Mouse (Mus musculus) midbrain, embryonic 15.5 days (tissue): Measurements from ENCODE around the gene Cdca5. TPM values are rescaled to one million over a fixed set of nuclear protein-coding genes. Genes with fewer than 3 reads are reported as not detected.
A peak's percentile ranks its signal among the peaks of the same experiment; 100 is the strongest.

Experiments used
- ATAC-seq: fragments of 200-750 bp; cut with Nextera tagmentation; replicated peaks from 2 replicates; pipeline ENCODE4 v1.8.0; 2017; ENCODE audit warnings: moderate TSS enrichment
- H3K27ac ChIP-seq: fragments of 300-500 bp; sonication (generic); 2 replicates; pipeline ENCODE4 v1.5.1; 2015; ENCODE audit warnings: mild to moderate bottlenecking, inconsistent platforms
- H3K27me3 ChIP-seq: fragments of 300-500 bp; sonication (generic); replicated peaks from 2 replicates; pipeline ENCODE4 v1.6.1; 2015; ENCODE audit warnings: inconsistent platforms
- H3K36me3 ChIP-seq: fragments of 300-500 bp; sonication (generic); replicated peaks from 2 replicates; pipeline ENCODE4 v1.6.1; 2015; ENCODE audit warnings: inconsistent platforms
- H3K4me1 ChIP-seq: fragments of 300-500 bp; sonication (generic); 2 replicates; pipeline ENCODE4 v1.6.1; 2015; ENCODE audit warnings: inconsistent platforms
- H3K4me2 ChIP-seq: fragments of 300-500 bp; sonication (generic); 2 replicates; pipeline ENCODE4 v1.6.1; 2015; ENCODE audit warnings: inconsistent platforms, mild to moderate bottlenecking, moderate library complexity
- H3K4me3 ChIP-seq: fragments of 300-500 bp; sonication (generic); 2 replicates; pipeline ENCODE4 v1.5.1; 2015; ENCODE audit warnings: mild to moderate bottlenecking, inconsistent platforms
- H3K9ac ChIP-seq: fragments of 300-500 bp; sonication (generic); 2 replicates; pipeline ENCODE4 v1.6.1; 2015; ENCODE audit warnings: mild to moderate bottlenecking, inconsistent platforms
- H3K9me3 ChIP-seq: fragments of 300-500 bp; sonication (generic); 2 replicates; pipeline ENCODE4 v1.6.1; 2016; ENCODE audit warnings: inconsistent platforms
- WGBS: fragments of 180-500 bp; shearing (Covaris S2); methylation state at CpG from one replicate; pipeline ENCODE4 v1.1.7; 2015; ENCODE audit warnings: mixed read lengths; 5-methylcytosine and 5-hydroxymethylcytosine counted together
- polyA plus RNA-seq: library from polyadenylated mRNA; unstranded; fragments of >200 nt; fragmentation: Nextera tagmentation; extraction: Ambion mirVana; gene quantifications from 2 replicates; pipeline ENCODE4 v1.2.1, GENCODE M21; 2015

Cdca5 gene
- polyA plus RNA-seq, 1 experiment from 2014 or later: 5.1 TPM

DNA sequence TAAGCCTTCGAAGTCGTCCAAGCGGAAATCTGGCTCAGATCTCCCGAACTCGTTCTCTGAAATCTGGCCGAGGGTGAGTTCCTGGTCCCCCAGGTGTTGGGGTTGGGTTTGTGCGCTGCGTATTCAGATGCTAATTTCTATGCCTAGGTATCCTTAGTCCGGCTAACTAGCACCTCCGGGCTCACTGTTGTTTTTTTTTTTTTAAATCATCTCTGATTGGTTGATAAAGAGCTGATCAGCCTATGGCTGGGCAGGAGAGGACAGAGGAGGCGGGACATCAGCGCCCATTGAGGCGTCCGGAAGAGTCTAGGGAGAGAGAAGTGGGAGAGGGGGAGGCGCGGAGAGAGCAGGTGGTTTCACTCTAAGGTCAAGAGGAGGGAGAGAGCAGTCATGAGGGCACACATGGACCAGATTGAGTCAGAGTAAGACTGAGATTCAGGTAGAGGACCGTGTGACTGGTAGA is 665 bp downstream of the Cdca5 start:
- Histone ChIP-seq H3K9ac (no peak overlapping the region), H3K27ac (no peak overlapping the region), H3K4me1 (peaks cover 25% of the 10 kb centered on the region), H3K27me3 (no peaks in the 10 kb centered on the region), H3K36me3 (peaks cover 11% of the 10 kb centered on the region; the same call in 1 of the 2 replicates), H3K4me3 (peak overlapping the region; percentile 77), H3K9me3 (no peaks in the 10 kb centered on the region), H3K4me2 (peak overlapping the region; percentile 92)
- ATAC-seq: peak; percentile 57
- WGBS: under 1% methylated on average over 17 of the region's 17 CpGs

DNA sequence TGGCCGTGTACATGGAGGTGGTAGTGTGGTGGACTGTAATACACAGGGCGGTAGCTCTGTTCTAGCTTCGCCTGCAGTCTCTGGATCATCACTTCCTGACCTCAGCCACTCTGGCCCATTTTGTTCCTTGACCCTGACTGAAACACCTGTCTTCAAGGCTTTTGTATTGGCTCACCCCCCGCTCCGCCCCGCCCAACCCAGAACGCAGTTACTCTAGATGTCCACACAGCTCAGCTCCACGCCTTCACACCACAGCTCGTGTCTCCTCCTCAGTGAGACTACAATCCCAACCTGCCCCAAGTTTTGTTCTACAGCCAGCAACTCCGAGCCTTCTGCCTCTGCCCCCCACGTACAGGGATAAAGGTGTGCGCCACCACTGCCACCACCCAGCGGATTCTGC is 4.1 kb downstream of the Cdca5 start:
- Histone ChIP-seq H3K9me3 (no peaks in the 10 kb centered on the region), H3K4me2 (no peak overlapping the region), H3K4me3 (no peak overlapping the region), H3K27ac (no peak overlapping the region), H3K4me1 (peaks cover 15% of the 10 kb centered on the region), H3K36me3 (no peaks in the 10 kb centered on the region), H3K9ac (no peak overlapping the region), H3K27me3 (no peaks in the 10 kb centered on the region)
- no peak for ATAC-seq
- 94% methylated on average over 13 of the region's 13 CpGs for WGBS

DNA sequence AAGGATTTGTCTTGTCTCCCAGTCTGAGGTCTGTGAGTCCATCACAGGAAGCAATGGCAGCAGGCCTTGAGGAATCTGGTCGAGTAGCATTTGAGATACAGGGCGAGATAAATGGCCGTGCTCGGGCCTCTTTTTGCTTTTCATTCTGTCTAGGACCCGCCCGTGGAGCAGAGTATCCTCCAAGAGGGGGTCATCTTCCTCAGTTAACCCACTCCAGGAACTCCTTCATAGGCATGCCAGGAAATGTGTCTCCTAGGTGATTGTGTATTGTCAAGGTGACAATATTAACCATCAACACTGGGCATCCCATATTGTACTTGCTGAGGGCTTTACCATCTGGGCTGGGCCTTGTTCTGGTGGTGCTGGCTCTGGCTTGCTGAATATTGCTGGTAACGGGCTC is 9.3 kb downstream of the Cdca5 start, which contains the start of gene AC131692.1:
AC131692.1 (plus strand) TSS at position 301 of the 400 bp plus-strand sequence.
- no peaks in the 10 kb centered on the region for H3K27me3 ChIP-seq
- H3K36me3 ChIP-seq: no peaks in the 10 kb centered on the region
- no peaks in the 10 kb centered on the region for H3K9me3 ChIP-seq
- H3K9ac ChIP-seq: no peak within 1 kb of the TSS
- H3K27ac ChIP-seq: no peak within 1 kb of the TSS
- H3K4me2 ChIP-seq: no peak within 1 kb of the TSS
- ATAC-seq: no peak
- no peaks in the 10 kb centered on the region for H3K4me1 ChIP-seq
- no peak within 1 kb of the TSS for H3K4me3 ChIP-seq
- 90% methylated on average over 7 of the region's 7 CpGs for WGBS

DNA sequence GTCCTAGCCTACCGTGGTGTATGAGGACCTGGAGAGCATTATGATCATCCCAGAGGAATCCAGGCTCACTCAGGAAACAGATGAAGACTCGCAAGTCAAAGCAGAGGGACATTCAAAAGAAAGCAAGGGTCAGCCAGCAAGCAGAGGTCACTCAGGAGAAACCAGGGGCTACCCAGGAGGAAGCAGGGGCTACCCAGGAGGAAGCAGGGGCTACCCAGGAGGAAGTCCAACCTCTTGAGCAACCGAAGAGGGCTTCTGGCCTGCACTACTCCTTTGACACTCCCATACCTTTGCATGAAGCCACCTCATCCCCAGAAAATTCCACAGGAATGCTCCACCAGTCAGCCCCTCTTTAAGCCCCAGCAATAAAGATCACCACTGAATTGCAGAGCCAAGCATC is 13.1 kb downstream of the Cdca5 start:
- H3K9me3 ChIP-seq: no peaks in the 10 kb centered on the region
- H3K36me3 ChIP-seq: no peaks in the 10 kb centered on the region
- H3K27me3 ChIP-seq: no peaks in the 10 kb centered on the region
- H3K4me1 ChIP-seq: no peaks in the 10 kb centered on the region
- WGBS: 86% methylated on average over 3 of the region's 3 CpGs
- ATAC-seq: no peak
- H3K4me3 ChIP-seq: no peak overlapping the region
- no peak overlapping the region for H3K4me2 ChIP-seq
- H3K9ac ChIP-seq: no peak overlapping the region
- no peak overlapping the region for H3K27ac ChIP-seq

DNA sequence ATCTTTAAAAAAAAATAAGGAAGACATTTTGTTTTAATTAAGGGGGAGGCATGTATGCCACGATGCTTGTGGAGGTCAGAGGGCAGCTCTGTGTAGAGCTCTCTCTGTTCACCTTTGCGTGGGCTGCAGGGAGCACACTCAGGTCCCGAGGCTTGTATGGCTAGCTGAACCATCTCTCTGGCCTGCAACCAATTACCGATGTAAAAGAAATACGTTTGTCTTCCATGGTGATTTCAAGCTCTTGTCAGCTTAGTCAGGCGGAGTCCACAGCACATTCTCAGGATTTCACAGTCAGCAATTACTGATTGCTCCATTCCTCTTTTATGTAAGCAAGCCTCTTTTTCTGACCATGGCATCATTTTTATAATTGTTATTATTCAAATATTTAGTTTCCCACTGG is 16.4 kb downstream of the Cdca5 start:
- H3K27me3 ChIP-seq: no peaks in the 10 kb centered on the region
- no peak overlapping the region for H3K27ac ChIP-seq
- no peak overlapping the region for H3K9ac ChIP-seq
- H3K4me2 ChIP-seq: no peak overlapping the region
- no peak overlapping the region for H3K4me3 ChIP-seq
- no peaks in the 10 kb centered on the region for H3K4me1 ChIP-seq
- no peaks in the 10 kb centered on the region for H3K36me3 ChIP-seq
- no peaks in the 10 kb centered on the region for H3K9me3 ChIP-seq
- ATAC-seq: no peak
- WGBS: 79% methylated on average over 6 of the region's 6 CpGs

DNA sequence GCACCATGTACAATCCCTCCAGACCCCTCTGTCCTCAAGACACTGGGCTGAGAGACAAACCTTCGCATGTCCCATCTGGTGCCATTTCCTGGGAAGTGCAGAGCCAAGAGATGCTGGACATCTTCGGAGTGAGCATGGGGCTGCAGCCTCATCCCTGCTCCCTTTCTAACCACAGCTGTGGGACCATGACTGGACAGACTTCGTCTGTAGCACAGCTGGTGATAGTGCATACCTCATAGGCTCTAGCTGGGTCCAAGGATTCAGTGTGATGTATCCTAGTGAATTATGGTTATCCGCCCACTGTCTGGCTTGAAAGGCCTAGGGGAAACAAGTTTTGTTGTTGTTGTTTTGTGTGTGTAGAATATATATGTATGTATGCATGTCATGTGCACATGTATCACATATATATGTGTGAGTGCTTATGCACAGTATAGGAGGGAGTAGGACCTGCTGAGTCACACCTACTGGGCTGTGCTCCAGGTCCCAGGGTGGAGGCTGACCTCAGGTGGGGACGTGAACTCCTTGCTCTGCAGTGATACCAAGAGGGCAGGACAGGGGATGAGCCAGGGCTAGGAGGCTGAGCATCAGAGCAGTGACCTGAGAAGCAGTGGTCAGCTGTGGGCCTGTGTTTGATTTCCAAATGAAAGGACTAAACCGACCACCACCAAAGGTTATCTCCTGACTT is 17.5 kb downstream of the Cdca5 start:
- Histone ChIP-seq H3K4me1 (no peaks in the 10 kb centered on the region), H3K27me3 (no peaks in the 10 kb centered on the region), H3K4me2 (no peak overlapping the region), H3K9me3 (no peaks in the 10 kb centered on the region), H3K4me3 (no peak overlapping the region), H3K9ac (no peak overlapping the region), H3K27ac (no peak overlapping the region), H3K36me3 (no peaks in the 10 kb centered on the region)
- no peak for ATAC-seq
- 78% methylated on average over 6 of the region's 6 CpGs for WGBS

DNA sequence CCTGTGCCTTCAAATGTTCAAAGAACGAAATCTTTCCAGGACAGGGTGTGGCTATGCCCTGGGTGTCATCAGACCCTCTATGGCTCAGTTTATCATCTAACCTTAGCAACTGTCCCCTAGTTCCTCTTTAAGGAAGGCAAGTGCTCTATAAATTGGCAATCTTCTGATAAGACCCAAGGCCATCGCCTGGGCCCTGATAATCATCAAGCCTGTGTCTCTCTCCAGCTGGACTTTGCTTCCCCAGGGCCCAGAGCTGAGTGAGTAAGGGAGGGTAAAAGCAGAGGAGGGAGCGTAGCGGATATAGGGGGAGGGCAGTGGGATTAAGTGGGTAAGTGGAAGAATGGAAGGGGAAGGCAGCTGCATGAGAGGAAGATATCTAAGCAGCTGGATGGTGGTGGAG is 19.7 kb downstream of the Cdca5 start:
- Histone ChIP-seq H3K4me1 (no peaks in the 10 kb centered on the region), H3K27me3 (no peaks in the 10 kb centered on the region), H3K9me3 (no peaks in the 10 kb centered on the region), H3K4me3 (no peak overlapping the region), H3K9ac (no peak overlapping the region), H3K27ac (no peak overlapping the region), H3K36me3 (no peaks in the 10 kb centered on the region), H3K4me2 (no peak overlapping the region)
- ATAC-seq: no peak
- 71% methylated on average over 4 of the region's 4 CpGs for WGBS

DNA sequence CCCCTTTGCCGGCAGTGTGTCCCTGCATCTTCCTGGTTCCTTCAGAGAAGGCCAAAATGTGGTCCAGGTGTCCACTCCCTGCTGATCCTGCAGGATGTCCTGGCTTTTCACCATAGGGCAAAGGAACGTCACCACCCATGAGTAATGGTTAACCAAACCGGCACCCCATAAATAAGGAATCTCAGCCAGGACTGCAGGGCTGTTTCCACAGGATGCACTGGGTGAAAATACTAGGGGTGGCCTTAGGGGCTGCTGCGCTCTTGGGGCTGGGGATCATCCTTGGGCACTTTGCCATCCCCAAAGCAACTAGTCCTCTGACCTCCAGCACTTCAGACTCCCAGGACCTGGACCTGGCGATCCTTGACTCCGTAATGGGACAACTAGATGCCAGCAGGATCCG is 20.8 kb downstream of the Cdca5 start, which contains the start of gene Naaladl1:
Naaladl1 (plus strand) TSS at position 197 of the 400 bp plus-strand sequence.
- no peak within 1 kb of the TSS for H3K27ac ChIP-seq
- ATAC-seq: no peak
- H3K9me3 ChIP-seq: no peaks in the 10 kb centered on the region
- no peak within 1 kb of the TSS for H3K4me3 ChIP-seq
- H3K36me3 ChIP-seq: no peaks in the 10 kb centered on the region
- H3K9ac ChIP-seq: no peak within 1 kb of the TSS
- H3K27me3 ChIP-seq: no peaks in the 10 kb centered on the region
- WGBS: 88% methylated on average over 7 of the region's 7 CpGs
- H3K4me2 ChIP-seq: no peak within 1 kb of the TSS
- no peaks in the 10 kb centered on the region for H3K4me1 ChIP-seq

DNA sequence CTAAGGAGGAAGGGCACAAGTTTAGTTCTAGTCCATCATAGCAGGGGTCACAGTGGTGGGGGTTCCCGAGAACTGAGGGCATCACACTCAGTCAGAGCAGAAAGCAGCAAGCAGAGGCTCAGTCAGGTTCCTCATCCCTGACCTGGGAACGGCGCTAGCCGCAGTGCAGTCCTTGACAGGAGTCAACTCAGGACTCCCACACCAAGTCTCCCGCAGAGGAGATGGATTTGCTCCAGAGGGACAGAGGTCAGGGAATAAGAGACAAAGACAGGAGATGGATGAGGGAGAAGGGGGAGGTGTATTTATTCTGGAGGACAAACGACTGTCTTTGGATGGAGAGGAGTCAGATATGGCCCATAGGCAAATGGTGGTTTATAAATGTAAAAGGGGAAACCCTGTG is 28.3 kb downstream of the Cdca5 start:
- Histone ChIP-seq H3K36me3 (peaks cover 16% of the 10 kb centered on the region), H3K4me2 (no peak overlapping the region), H3K4me3 (no peak overlapping the region), H3K27me3 (no peaks in the 10 kb centered on the region), H3K4me1 (peaks cover 15% of the 10 kb centered on the region), H3K9me3 (no peaks in the 10 kb centered on the region), H3K9ac (no peak overlapping the region), H3K27ac (no peak overlapping the region)
- ATAC-seq: no peak
- 69% methylated on average over 6 of the region's 6 CpGs for WGBS

DNA sequence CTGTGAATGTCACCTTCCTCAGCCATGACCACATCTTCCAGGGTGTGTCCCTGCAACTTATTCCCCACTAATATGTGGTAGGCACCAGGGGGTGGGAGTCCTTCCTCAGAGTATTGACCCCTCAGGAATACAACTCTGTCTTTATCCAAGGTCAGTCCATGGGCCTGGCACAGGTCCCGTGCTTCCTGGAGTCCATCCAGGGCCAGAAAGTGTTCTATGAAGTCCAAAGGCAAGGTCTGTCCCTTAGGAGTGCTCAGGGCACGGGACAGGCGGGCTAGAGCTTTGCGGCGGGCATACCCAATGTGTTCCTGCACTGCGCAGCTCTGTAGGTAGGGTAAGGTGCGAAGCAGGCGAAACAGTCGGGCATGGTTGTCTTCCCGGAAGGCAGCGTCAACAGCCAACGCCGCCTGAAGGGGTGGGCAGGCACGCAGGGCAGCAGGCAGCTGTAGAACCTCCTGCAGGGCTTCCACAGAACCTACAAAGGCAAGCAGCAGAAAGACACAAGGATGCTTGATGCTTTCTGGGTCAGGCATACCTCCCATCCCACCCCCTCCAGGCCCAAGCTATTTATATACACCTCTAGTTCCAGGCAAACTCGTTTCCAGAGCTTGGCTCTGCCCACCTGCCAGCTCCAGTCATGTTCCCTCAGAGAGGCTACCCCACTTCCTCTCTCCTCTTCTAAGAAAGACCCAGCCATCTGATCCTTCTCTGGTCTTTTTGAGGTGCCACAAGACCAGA is 31.5 kb downstream of the Cdca5 start:
- Histone ChIP-seq H3K4me1 (peaks cover 29% of the 10 kb centered on the region), H3K9ac (no peak overlapping the region), H3K9me3 (no peaks in the 10 kb centered on the region), H3K4me2 (peak overlapping the region; percentile 94; the same call in 1 of the 2 replicates), H3K4me3 (no peak overlapping the region), H3K27me3 (no peaks in the 10 kb centered on the region), H3K36me3 (peaks cover 16% of the 10 kb centered on the region), H3K27ac (no peak overlapping the region)
- 96% methylated on average over 15 of the region's 15 CpGs for WGBS
- ATAC-seq: no peak

DNA sequence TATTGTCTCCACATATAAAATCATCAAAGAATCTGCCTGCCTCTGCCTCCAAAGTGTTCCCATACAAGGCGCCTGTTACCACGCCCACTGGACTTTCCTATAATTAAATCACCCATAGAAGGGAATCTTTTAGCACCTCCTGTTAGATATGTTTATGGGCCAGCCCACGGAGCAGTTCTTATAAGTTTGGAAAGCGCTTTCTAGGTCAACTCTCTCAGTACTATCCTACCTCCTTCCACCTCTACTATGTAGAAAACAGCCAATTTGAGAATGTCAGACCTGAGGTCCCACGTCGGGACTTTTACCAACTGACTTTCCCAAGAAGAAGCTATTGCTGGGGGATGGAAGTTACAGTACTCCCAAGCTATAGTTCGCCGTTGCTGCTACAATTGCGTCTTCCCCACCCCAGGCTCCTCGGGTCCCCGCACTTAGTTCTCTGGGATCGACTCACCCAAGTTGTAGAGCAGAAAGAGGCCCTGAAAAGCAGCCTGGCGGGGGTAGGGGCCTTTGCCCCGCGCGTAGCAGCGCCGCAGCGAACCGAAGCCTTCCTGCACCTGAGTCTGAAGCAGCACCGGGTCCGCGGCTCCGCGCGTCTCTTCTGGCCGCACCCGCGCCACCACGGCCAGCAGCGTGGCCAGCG is 32.7 kb downstream of the Cdca5 start:
- peak overlapping the region; percentile 94 for H3K4me2 ChIP-seq
- H3K4me3 ChIP-seq: peak overlapping the region; percentile 71
- ATAC-seq: no peak; the same call in 1 of the 2 replicates
- no peaks in the 10 kb centered on the region for H3K27me3 ChIP-seq
- peaks cover 29% of the 10 kb centered on the region for H3K4me1 ChIP-seq
- 7% methylated on average over 32 of the region's 32 CpGs for WGBS
- no peaks in the 10 kb centered on the region for H3K9me3 ChIP-seq
- H3K9ac ChIP-seq: peak overlapping the region; percentile 75
- H3K27ac ChIP-seq: peak overlapping the region; percentile 93
- H3K36me3 ChIP-seq: peaks cover 16% of the 10 kb centered on the region

DNA sequence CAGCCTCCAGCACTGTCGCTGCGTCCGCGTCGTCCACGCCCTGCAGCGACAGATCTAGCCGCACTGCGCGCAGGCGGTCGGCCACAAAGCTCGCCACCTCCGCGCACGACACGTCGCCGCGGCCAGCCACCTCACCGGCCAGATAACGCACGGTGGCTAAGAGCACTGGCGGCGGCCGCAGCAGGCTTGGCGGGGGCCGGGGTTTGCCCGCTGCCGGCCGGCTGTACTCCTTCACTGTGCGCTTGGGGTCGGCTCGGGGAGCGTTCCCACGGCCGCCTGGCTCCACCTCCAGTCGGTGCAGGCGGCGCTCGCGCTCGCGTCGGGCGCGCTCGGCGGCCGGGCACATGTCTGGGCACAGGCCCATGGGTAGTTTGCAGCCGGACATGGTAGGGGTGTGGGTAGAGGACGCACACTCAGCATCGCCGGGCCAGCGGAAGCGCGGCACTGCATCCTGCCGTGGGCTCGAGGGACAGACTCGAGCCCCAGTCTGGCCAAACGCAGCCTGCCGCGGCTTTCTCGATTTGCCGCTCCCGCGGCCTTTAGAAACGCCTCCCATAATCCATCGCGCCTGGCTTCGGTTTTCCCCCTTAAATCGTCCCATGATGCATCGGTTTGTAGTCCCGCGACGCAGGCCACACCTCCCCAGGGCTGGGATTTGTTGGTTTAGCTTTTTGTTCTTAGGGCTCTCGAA is 33.3 kb downstream of the Cdca5 start, which contains the start of gene Sac3d1:
Sac3d1 (minus strand) TSS at position 665 of the 691 bp plus-strand sequence.
- Histone ChIP-seq H3K9me3 (no peaks in the 10 kb centered on the region), H3K36me3 (peaks cover 16% of the 10 kb centered on the region)
- WGBS: under 1% methylated on average over 77 of the region's 77 CpGs

More for the DNA sequence above, 33.3 kb downstream of the Cdca5 start, which contains the start of gene Sac3d1:
- Histone ChIP-seq H3K4me3 (peak within 1 kb of the TSS; percentile 71), H3K4me2 (peak within 1 kb of the TSS; percentile 94), H3K27me3 (no peaks in the 10 kb centered on the region), H3K27ac (peak within 1 kb of the TSS; percentile 93), H3K4me1 (peaks cover 29% of the 10 kb centered on the region), H3K9ac (peak within 1 kb of the TSS; percentile 75)
- peak; percentile 90 for ATAC-seq
